Mouse (Mus musculus) cerebellum, adult 11-12 months (tissue): ENCODE data around the gene Gm10065.
A peak's percentile ranks its signal among the peaks of the same experiment; 100 is the strongest.
"Not testable (repeated sequence)": the region's sequence is repeated elsewhere in the genome, so short reads cannot be mapped to it uniquely, and the experiment has no call there.

Experiments
- DNase-seq: peaks from one replicate; pipeline ENCODE4 v3.0.0; 2022

Gene Gm10065

GRCm38 (mm10) chr13:21478759-21479670 lies at the start of gene Gm10065, which contains the start of gene Zkscan4:
Gene Gm10065, minus strand, starts transcription at chr13:21479441.
Gene Zkscan4, plus strand, starts transcription at chr13:21478907.
- DNase-seq = peak; percentile 72

- DNase-seq = peak; percentile 80
These were observed 27.0 kb upstream of the Gm10065 start for GRCm38 (mm10) chr13:21506221-21506649.

GRCm38 (mm10) chr13:21502296-21502695 lies 23.1 kb upstream of the Gm10065 start:
- DNase-seq = no peak

DNA sequence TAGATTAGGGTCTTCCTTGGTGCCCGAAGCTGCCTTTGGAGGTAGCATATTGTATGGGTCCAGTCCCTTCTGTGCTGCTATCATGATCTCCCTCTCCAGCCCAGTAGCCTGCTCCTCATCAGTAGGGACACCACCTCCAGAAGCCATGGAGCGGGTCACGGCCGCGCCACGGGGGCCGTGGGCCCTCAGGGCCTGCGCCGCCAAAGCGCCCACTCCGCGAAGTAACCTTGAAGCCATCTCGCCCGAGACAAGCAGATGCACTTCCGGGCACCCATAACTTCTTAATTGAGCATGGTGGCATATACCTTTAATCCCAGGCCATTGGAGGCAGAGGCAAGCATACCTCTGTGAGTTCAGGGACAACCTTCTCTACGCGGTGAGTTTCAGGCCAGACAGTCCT lies 21.9 kb upstream of the Gm10065 start, which contains the start of gene Gm11273:
Gene Gm11273 (minus strand): TSS at position 237 of the 400 bp plus-strand sequence.
- DNase-seq = not testable (repeated sequence)

GRCm38 (mm10) chr13:21495080-21495479 lies 15.8 kb upstream of the Gm10065 start, which contains the start of gene AK157302:
Gene AK157302, plus strand, starts transcription at chr13:21495223.
- peak; percentile 14 for DNase-seq

DNA sequence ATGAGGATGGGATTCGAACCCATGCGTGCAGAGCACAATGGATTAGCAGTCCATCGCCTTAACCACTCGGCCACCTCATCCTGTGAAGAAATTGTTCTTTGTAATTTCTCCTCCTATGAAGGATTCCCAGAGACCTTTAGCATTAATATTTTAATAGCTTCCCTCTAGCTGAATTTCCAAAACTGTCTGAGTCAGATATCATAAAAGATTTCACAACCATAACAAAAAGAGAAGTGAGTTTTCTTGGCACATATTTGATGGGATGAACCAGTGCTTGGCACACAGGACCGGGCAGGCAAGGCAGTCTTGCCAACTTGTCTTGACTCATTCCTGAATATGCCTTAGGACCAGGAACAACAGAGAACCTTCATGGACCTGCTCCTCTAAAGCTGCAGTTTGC lies 13.6 kb upstream of the Gm10065 start:
- DNase-seq = no peak

DNA sequence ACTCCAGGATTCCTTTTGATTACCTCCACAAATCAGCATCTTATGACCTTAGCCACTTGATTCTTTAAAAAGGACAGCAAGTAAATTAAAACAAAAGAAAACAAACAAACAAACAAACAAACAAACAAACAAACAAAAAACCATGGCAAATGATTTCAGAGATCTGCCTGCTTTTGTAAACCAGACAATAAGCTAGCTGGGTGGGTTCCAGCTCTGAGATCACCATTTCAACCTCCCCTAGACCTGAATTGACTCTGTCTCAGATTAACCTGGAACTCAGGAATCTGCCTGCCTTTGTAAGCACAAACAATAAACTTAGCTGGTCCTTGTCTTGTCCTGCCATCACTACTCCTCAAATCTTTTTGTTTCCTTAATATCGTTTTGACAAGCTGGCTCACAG lies 7.6 kb upstream of the Gm10065 start:
- DNase-seq = no peak

- DNase-seq = no peak
These were observed 6.8 kb downstream of the Gm10065 start for GRCm38 (mm10) chr13:21472427-21472826.

DNA sequence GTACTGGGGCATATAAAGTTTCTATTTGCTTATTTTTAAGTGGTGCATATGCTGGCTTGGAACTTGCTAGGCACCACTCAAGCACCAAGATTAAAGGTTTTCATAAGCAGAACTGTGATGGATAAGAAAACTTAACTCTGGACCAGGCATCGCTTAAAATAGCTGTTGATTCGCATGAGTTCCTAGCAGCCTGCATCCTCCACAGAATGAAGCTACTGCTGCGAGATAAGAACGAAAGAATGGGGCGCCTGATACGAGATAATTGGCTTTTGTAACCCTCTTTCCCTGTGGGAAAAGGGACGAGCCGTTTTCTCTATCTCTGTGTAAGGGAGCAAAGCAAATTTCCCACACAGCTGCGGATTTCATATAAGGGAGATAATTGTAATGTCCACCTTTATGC lies 10.1 kb downstream of the Gm10065 start:
- no peak for DNase-seq

DNA sequence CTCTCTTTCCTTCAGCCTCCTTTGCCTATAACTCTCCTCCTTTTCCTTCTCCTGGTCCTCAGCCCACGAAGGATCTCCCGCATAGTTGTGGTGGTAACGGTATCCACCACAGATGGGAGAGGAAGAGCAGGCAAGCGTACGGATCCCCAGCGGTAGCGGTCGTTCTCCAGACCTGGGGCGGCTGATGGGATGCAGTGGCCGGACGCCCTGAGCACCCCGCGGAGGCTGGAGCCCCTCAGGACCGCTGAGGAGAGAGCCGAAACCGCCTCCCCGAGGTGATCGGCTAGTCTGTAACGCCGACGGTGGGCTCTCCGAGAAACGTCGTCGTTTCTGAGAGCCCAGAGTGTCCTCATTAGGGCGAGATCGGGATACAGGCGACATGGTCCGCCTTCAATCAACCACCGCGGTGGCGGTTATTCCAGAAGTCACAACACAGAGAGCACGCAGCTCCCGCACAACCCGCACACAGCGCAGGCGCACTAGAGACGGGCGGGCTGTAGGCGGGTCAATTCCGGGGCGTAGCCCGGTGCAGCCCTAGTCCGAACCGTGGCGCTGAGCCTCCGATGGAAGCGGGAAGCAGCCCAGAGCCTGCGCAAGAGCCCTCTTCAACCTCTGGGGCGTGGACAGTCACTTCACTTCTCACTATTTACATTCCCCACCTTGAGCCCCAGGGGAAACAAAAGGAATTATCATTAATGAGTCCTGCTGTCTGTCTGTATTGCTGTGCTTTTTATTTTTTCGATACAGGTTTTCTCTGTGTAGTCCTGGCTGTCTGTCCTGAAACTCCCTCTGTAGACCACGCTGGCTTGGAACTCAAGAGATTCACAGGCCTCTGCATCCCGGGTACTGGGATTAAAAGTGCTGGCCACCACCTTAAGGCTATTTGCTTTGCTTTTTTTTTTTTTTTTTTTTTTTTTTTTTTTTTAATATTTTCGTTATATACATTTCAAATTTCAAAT lies 10.9 kb downstream of the Gm10065 start, which contains the start of gene Nkapl:
Gene Nkapl (minus strand): TSS at position 449 of the 959 bp plus-strand sequence.
- DNase-seq = peak; percentile 89

- no peak for DNase-seq
These were observed 11.9 kb downstream of the Gm10065 start for GRCm38 (mm10) chr13:21467336-21467735.

- DNase-seq = not testable (repeated sequence)
These were observed 16.7 kb downstream of the Gm10065 start for GRCm38 (mm10) chr13:21462516-21462915.

GRCm38 (mm10) chr13:21456347-21456746 lies 22.9 kb downstream of the Gm10065 start:
- no peak for DNase-seq

- no peak for DNase-seq
These were observed 25.1 kb downstream of the Gm10065 start for GRCm38 (mm10) chr13:21454133-21454532.

DNA sequence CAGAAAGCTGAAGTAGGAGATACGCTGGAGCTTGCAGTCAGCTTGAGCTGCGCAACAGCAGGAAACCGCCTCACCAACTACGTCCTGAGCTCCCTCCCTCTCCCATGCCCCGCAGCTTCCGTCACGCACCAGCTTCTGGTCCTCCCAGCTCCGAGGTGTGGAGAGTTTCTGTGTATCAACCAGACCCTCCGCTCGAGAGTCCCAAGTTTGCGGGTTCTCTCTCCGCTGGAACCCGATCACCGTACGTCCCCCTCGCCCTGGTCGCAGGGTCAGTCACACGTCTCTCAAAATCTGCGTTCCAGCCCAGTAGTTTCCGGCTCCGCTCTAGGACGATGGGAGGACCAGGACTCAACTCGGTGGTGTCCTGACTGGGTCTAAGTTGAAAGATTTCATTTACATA lies 25.8 kb downstream of the Gm10065 start, which contains the start of gene Zscan26:
Gene Zscan26 (minus strand): TSS at position 282 of the 400 bp plus-strand sequence.
- DNase-seq = peak; percentile 78

DNA sequence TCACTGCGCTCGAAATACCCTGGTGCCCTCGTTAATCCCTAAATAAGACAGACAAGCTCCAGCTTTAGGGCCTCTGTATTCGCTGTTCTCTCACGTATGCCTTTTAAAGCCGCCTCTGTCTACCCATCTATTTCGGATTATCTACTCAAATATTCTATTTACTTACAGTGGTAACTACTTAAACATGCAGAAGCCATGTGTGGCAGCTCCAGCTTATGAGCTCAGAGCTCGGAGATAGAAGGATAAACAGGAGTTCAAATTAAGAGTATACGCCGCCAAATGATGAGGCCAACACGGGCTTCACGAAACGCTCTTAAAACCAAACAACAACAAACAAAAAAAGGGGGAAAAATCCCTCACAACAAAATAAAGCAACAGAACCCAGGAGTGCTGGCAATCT lies 26.2 kb downstream of the Gm10065 start:
- DNase-seq = no peak

- DNase-seq = no peak
These were observed 31.2 kb downstream of the Gm10065 start for GRCm38 (mm10) chr13:21447856-21448614.

DNA sequence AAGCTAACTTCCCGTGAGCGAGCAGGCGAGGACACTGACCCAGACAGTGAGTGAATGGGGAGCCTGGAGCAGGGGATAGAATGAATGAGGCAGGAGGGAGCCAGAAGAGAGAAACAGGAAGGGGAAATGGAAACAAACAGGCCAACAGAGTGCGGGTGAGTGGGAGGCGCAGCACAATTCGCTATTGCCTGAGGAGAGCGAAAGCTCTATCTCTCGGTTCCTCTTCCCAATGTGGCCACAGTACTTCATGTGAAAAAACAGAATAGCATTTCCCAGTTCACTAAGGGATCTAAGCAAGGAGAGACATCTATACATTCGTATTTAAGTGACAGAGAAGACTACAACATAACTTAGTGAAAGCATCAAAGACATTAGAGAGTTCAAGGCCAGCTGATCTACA lies 32.4 kb downstream of the Gm10065 start:
- DNase-seq = no peak

- DNase-seq = no peak
These were observed 38.1 kb downstream of the Gm10065 start for GRCm38 (mm10) chr13:21441207-21441572.

DNA sequence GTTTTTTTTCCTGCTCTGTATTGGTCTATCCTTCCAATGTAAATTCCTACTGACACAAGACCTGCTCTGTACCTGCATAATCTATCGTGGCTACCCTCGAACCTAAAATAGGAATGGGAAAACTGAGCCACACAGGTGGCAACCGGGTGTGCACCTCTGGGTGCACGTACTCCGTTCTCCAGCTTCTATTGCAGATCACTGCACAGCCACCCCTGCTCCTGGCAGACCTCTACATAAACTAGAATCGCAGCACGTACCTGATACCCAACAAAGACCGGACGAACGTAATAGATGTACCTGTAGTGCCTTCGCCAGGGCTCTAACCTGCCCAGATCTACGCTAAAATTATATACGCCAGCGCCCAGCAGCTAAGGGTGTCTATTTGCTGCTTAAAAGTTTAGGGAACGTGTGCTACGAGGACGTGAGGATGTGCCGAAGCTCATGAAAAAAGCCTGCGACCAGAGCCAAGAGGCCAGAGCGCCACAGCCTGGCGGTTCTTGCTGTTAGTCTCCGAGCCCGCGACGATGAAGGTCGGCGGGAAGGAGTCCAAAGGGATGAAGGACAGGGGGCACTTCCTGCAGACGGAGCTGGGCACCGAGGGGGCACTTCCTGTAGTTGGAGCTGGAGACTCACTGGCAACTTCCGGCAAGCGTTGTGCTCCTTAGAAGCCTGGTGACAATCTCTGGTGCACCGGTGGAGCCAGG lies 38.6 kb downstream of the Gm10065 start, which contains the start of gene Pgbd1:
Gene Pgbd1 (minus strand): TSS at position 556 of the 704 bp plus-strand sequence.
- peak; percentile 87 for DNase-seq

GRCm38 (mm10) chr13:21435476-21435875 lies 43.8 kb downstream of the Gm10065 start:
- DNase-seq = no peak
